ENCODE assay signal across 12 mouse cellular contexts in the genomic region with DNA sequence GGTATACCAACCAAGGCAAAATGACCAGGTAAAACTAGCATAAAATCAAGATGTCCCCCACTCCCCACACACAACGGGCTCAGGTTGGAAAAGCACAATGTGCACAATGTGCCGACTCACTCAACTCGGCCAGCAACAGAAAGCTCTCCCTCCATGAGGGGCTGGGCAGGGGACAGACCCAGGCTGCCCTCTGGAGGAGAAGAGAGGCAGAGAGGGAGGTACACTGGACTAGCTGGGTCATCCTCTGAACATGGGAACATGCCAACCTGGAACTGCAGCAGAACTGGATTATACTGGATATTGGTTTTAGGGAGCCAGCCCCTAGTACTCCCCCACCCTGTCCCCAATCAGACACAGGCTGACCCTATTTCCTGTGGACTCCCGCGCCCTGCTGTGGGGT. TPM values are rescaled to one million over a fixed set of nuclear protein-coding genes. Genes with fewer than 3 reads are reported as not detected.
DNase-seq lines count a peak whose midpoint lies in the region; ATAC-seq and TF ChIP-seq lines count a peak whose summit lies in the region.
"Had no signal": no experiment of that assay in that cellular context is flagged by ENCODE, and none has a peak within 500 bp of the region (broad histone marks: within the 10 kb centered on the region; RNA-seq: fewer than 3 reads in every experiment).

No protein-coding gene starts in this region.

- no peak overlapping the region for H3K4me2 ChIP-seq in hindbrain, embryonic 11.5 days (replicated peaks; ENCODE audit: low read depth, low read length)
- H3K4me2 ChIP-seq: heart, embryonic 15.5 days had no signal

- H3K4me1 ChIP-seq in hindbrain, embryonic 11.5 days (replicated peaks; ENCODE audit: control insufficient read depth, insufficient read depth, low read length): no peaks in the 10 kb centered on the region
- no peaks in the 10 kb centered on the region for H3K4me1 ChIP-seq in hindbrain, embryonic 10.5 days (replicated peaks)
- H3K4me1 ChIP-seq in testis, adult 2 months (ENCODE audit: control insufficient read depth, insufficient read depth, low read length): no peaks in the 10 kb centered on the region; the same call in 1 of the 2 replicates

- H3K36me3 ChIP-seq in hindbrain, embryonic 11.5 days (ENCODE audit: control insufficient read depth, insufficient read depth, low read length): no peaks in the 10 kb centered on the region
- peaks cover 42% of the 10 kb centered on the region for H3K36me3 ChIP-seq in hindbrain, embryonic 10.5 days
- H3K36me3 ChIP-seq in testis, adult 2 months (ENCODE audit: control insufficient read depth, insufficient read depth, low read length): no peaks in the 10 kb centered on the region

- ATAC-seq in hindbrain, embryonic 11.5 days (ENCODE audit: low FRiP score): peak; percentile 64
- ATAC-seq in megakaryocyte, adult 5-6 weeks (ENCODE audit: poor library complexity, severe bottlenecking): 0 out of 2 replicates have a peak, but pooled peaks have one; percentile 33

- H3K4me3 ChIP-seq in hindbrain, embryonic 11.5 days (ENCODE audit: low read depth, low read length): no peak overlapping the region
- no peak overlapping the region for H3K4me3 ChIP-seq in hindbrain, embryonic 10.5 days
- H3K4me3 ChIP-seq in testis, adult 2 months (ENCODE audit: control insufficient read depth, low read depth, low read length): no peak overlapping the region
- H3K4me3 ChIP-seq: heart, embryonic 15.5 days had no signal

- TF ChIP-seq POLR2A in testis, adult 2 months (IDR thresholded peaks at IDR 0.05; ENCODE audit: control insufficient read depth, low read depth, low read length): no peak

- no peak overlapping the region for H3K9ac ChIP-seq in hindbrain, embryonic 11.5 days (ENCODE audit: low read depth, low read length)
- H3K9ac ChIP-seq: heart, embryonic 15.5 days had no signal

- TF ChIP-seq CTCF in testis, adult 2 months (IDR thresholded peaks at IDR 0.05; ENCODE audit: control insufficient read depth, insufficient read depth, insufficient replicate concordance, low read depth, low read length): peak; percentile 2; the same call in 1 of the 2 replicates

- H3K27me3 ChIP-seq in hindbrain, embryonic 11.5 days (ENCODE audit: control insufficient read depth, insufficient read depth, low read length): no peaks in the 10 kb centered on the region
- H3K27me3 ChIP-seq in hindbrain, embryonic 10.5 days (ENCODE audit: insufficient read depth, poor library complexity, severe bottlenecking): no peaks in the 10 kb centered on the region
- no peaks in the 10 kb centered on the region for H3K27me3 ChIP-seq in testis, adult 2 months (ENCODE audit: control insufficient read depth, insufficient read depth, low read length)
- H3K27me3 ChIP-seq: heart, embryonic 15.5 days had no signal

- H3K9me3 ChIP-seq in hindbrain, embryonic 11.5 days (ENCODE audit: control insufficient read depth, low read length): no peaks in the 10 kb centered on the region
- H3K9me3 ChIP-seq in hindbrain, embryonic 10.5 days: no peaks in the 10 kb centered on the region
- H3K9me3 ChIP-seq: heart, embryonic 15.5 days had no signal

- no peak overlapping the region for H3K27ac ChIP-seq in hindbrain, embryonic 11.5 days (ENCODE audit: low read depth, low read length)
- H3K27ac ChIP-seq in hindbrain, embryonic 10.5 days: no peak overlapping the region
- H3K27ac ChIP-seq in testis, adult 2 months (ENCODE audit: control insufficient read depth, insufficient read depth, low read depth, low read length): no peak overlapping the region
- H3K27ac ChIP-seq: heart, embryonic 15.5 days had no signal

- DNase-seq in hindbrain, embryonic 11.5 days (ENCODE audit: low spot score): no peak
- no peak for DNase-seq in hindbrain, embryonic 10.5 days (ENCODE audit: low spot score)
- DNase-seq in testis, postnatal 10 days (ENCODE audit: low spot score): no peak
- no peak for DNase-seq in spleen, postnatal 10 days (ENCODE audit: low spot score in 2 of 2)
- no peak for DNase-seq in retina, embryonic 14.5 days (ENCODE audit: low spot score)
- no peak for DNase-seq in ovary, postnatal 10 days (ENCODE audit: low spot score)
- DNase-seq: cerebellum, adult 11 months; lung, postnatal 14 days; thymus, adult 18-20 months had no signal

- WGBS in hindbrain, embryonic 11.5 days: 66% methylated on average over 5 of the region's 5 CpGs
- WGBS in hindbrain, embryonic 10.5 days: 66% methylated on average over 5 of the region's 5 CpGs

RNA-seq across cellular contexts. Expression of a gene that starts 14.0 kb away (rescaled TPM):
- polyA plus RNA-seq in hindbrain, embryonic 11.5 days (2014; fragmentation: Nextera tagmentation; extraction: Ambion mirVana): 74.8 and 87.5 TPM in 2 replicates
- polyA plus RNA-seq in hindbrain, embryonic 10.5 days (2016; fragmentation: Nextera tagmentation; extraction: Ambion mirVana): 76.5 and 83.1 TPM in 2 replicates
- 12.9 and 14.9 TPM in 2 replicates for polyA plus RNA-seq in testis, adult 2 months (2012; rRNA removed)
- total RNA-seq in megakaryocyte, adult 5-6 weeks (2015): 84.1 and 85.6 TPM in 2 replicates
- total RNA-seq in megakaryocyte, adult 5-6 weeks (2017): 48.5 and 50.4 TPM in 2 replicates

RNA-seq across cellular contexts. Expression of a gene that starts 31.2 kb away (rescaled TPM):
- polyA plus RNA-seq in hindbrain, embryonic 11.5 days (2014; fragmentation: Nextera tagmentation; extraction: Ambion mirVana): not detected in 2 replicates
- polyA plus RNA-seq in hindbrain, embryonic 10.5 days (2016; fragmentation: Nextera tagmentation; extraction: Ambion mirVana): not detected in 2 replicates
- 658 and 900 TPM in 2 replicates for polyA plus RNA-seq in testis, adult 2 months (2012; rRNA removed)
- total RNA-seq in megakaryocyte, adult 5-6 weeks (2015): not detected in 2 replicates
- not detected in 2 replicates for total RNA-seq in megakaryocyte, adult 5-6 weeks (2017)
- polyA plus RNA-seq: heart, embryonic 15.5 days had no signal

RNA-seq across cellular contexts. Expression of a gene that starts 31.8 kb away (rescaled TPM):
- not detected in 2 replicates for polyA plus RNA-seq in hindbrain, embryonic 11.5 days (2014; fragmentation: Nextera tagmentation; extraction: Ambion mirVana)
- not detected in 2 replicates for polyA plus RNA-seq in hindbrain, embryonic 10.5 days (2016; fragmentation: Nextera tagmentation; extraction: Ambion mirVana)
- polyA plus RNA-seq in testis, adult 2 months (2012; rRNA removed): not detected in 2 replicates
- total RNA-seq in megakaryocyte, adult 5-6 weeks (2015): not detected in 2 replicates
- total RNA-seq in megakaryocyte, adult 5-6 weeks (2017): not detected in 2 replicates
- polyA plus RNA-seq: heart, embryonic 15.5 days had no signal

RNA-seq across cellular contexts. Expression of a gene that starts 42.4 kb away (rescaled TPM):
- polyA plus RNA-seq in hindbrain, embryonic 11.5 days (2014; fragmentation: Nextera tagmentation; extraction: Ambion mirVana): 2.7 and 3.8 TPM in 2 replicates
- 1.9 TPM in 2 replicates for polyA plus RNA-seq in hindbrain, embryonic 10.5 days (2016; fragmentation: Nextera tagmentation; extraction: Ambion mirVana)
- polyA plus RNA-seq in testis, adult 2 months (2012; rRNA removed): 2.0 and 2.2 TPM in 2 replicates
- total RNA-seq in megakaryocyte, adult 5-6 weeks (2015): 0.59 and 1.1 TPM in 2 replicates
- total RNA-seq in megakaryocyte, adult 5-6 weeks (2017): 1.6 and 1.7 TPM in 2 replicates

RNA-seq across cellular contexts. Expression of a gene that starts 43.2 kb away (rescaled TPM):
- not detected in 2 replicates for polyA plus RNA-seq in hindbrain, embryonic 11.5 days (2014; fragmentation: Nextera tagmentation; extraction: Ambion mirVana)
- not detected in 2 replicates for polyA plus RNA-seq in hindbrain, embryonic 10.5 days (2016; fragmentation: Nextera tagmentation; extraction: Ambion mirVana)
- 14.7 TPM in 2 replicates for polyA plus RNA-seq in testis, adult 2 months (2012; rRNA removed)
- total RNA-seq in megakaryocyte, adult 5-6 weeks (2015): not detected in 2 replicates
- not detected in 2 replicates for total RNA-seq in megakaryocyte, adult 5-6 weeks (2017)
- polyA plus RNA-seq: heart, embryonic 15.5 days had no signal

Comparison
In these comparisons a context has a peak if more than half of its experiments do, and no peak if none do; other contexts are left out.
1. RNA of a gene that starts 31.2 kb away (polyA plus RNA-seq): 658 to 900 TPM in testis, adult 2 months; not detected in hindbrain, embryonic 10.5 days and not detected in hindbrain, embryonic 11.5 days; every median in the first group is over 100 times any median in the second.